13 mouse cellular contexts compared by ENCODE assay signal in genomic region chr19:6280554-6280953, GRCm38 (mm10). TPM values are rescaled to one million over a fixed set of nuclear protein-coding genes. Genes with fewer than 3 reads are reported as not detected.
A peak's percentile ranks its signal among the peaks of the same experiment; 100 is the strongest.
DNase-seq lines count a peak whose midpoint lies in the region; ATAC-seq and TF ChIP-seq lines count a peak whose summit lies in the region.
"Had no signal": no experiment of that assay in that cellular context is flagged by ENCODE, and none has a peak within 500 bp of the region (broad histone marks: within the 10 kb centered on the region; RNA-seq: fewer than 3 reads in every experiment).

No protein-coding gene starts in this region.

- H3K4me2 ChIP-seq in liver, embryonic 14.5 days (ENCODE audit: low read depth) = peak overlapping the region; percentile 97

- TF ChIP-seq CTCF in liver, embryonic 14.5 days (IDR thresholded peaks at IDR 0.05; ENCODE audit: low read depth) = no peak

- TF ChIP-seq EP300 in liver, embryonic 14.5 days (IDR thresholded peaks at IDR 0.05; ENCODE audit: low read depth) = no peak

- peak overlapping the region; percentile 6; the same call in 1 of the 2 replicates for H3K9ac ChIP-seq in liver, embryonic 14.5 days (replicated peaks)
- H3K9ac ChIP-seq: limb, embryonic 15.5 days had no signal

- peaks cover 60% of the 10 kb centered on the region for H3K36me3 ChIP-seq in heart, embryonic 10.5 days
- peaks cover 71% of the 10 kb centered on the region for H3K36me3 ChIP-seq in embryonic facial prominence, embryonic 10.5 days (replicated peaks)
- peaks cover 47% of the 10 kb centered on the region for H3K36me3 ChIP-seq in liver, embryonic 14.5 days (replicated peaks; ENCODE audit: control insufficient read depth, insufficient read depth, low read depth)

- H3K27ac ChIP-seq in heart, embryonic 10.5 days = peak overlapping the region; percentile 91; the same call in 1 of the 2 replicates
- no peak overlapping the region for H3K27ac ChIP-seq in embryonic facial prominence, embryonic 10.5 days (replicated peaks)
- peak overlapping the region; percentile 14 for H3K27ac ChIP-seq in liver, embryonic 14.5 days
- H3K27ac ChIP-seq: embryonic facial prominence, embryonic 13.5 days; limb, embryonic 15.5 days had no signal

- no peak for DNase-seq in heart, embryonic 10.5 days (ENCODE audit: low spot score)
- no peak for DNase-seq in heart, adult 9 months (ENCODE audit: low spot score in 2 of 2)
- DNase-seq in kidney, adult 9 months = peak; percentile 70
- DNase-seq in kidney, postnatal 4 days = no peak
- no peak for DNase-seq in embryonic facial prominence, embryonic 10.5 days (ENCODE audit: low spot score)
- DNase-seq in liver, embryonic 14.5 days (ENCODE audit: low read depth in 3 of 3, low spot score in 3 of 3) = no peak
- no peak for DNase-seq in urinary bladder, postnatal 4 days (ENCODE audit: low spot score in 2 of 2)
- DNase-seq in right cerebral cortex, postnatal 36 days (ENCODE audit: low spot score in 2 of 2) = no peak
- DNase-seq: cerebellum, postnatal 10 days; forebrain, postnatal 0 days; layer of hippocampus, postnatal 36 days had no signal

- ATAC-seq in liver, embryonic 14.5 days (ENCODE audit: insufficient read depth) = no peak
- ATAC-seq: forebrain, postnatal 0 days had no signal

- H3K27me3 ChIP-seq in heart, embryonic 10.5 days (ENCODE audit: insufficient read depth, poor library complexity, severe bottlenecking) = no peaks in the 10 kb centered on the region
- H3K27me3 ChIP-seq in embryonic facial prominence, embryonic 10.5 days (replicated peaks; ENCODE audit: low read depth, poor library complexity, severe bottlenecking) = no peaks in the 10 kb centered on the region
- no peaks in the 10 kb centered on the region for H3K27me3 ChIP-seq in liver, embryonic 14.5 days (ENCODE audit: control insufficient read depth, insufficient read depth, low read length)
- H3K27me3 ChIP-seq: embryonic facial prominence, embryonic 13.5 days; limb, embryonic 15.5 days had no signal

- H3K4me1 ChIP-seq in heart, embryonic 10.5 days = peaks cover 81% of the 10 kb centered on the region
- H3K4me1 ChIP-seq in embryonic facial prominence, embryonic 10.5 days = peaks cover 47% of the 10 kb centered on the region
- peaks cover 73 to 82% of the 10 kb centered on the region in 2 experiments for H3K4me1 ChIP-seq in liver, embryonic 14.5 days (replicated peaks; ENCODE audit: control insufficient read depth in 2 of 2, insufficient read depth in 2 of 2, low read length in 1 of 2)

- no peaks in the 10 kb centered on the region for H3K9me3 ChIP-seq in heart, embryonic 10.5 days
- H3K9me3 ChIP-seq in embryonic facial prominence, embryonic 10.5 days = no peaks in the 10 kb centered on the region
- no peaks in the 10 kb centered on the region for H3K9me3 ChIP-seq in liver, embryonic 14.5 days (ENCODE audit: control insufficient read depth, low read length)
- H3K9me3 ChIP-seq: embryonic facial prominence, embryonic 13.5 days; limb, embryonic 15.5 days had no signal

- 91% methylated on average over 7 of the region's 7 CpGs for WGBS in heart, embryonic 10.5 days
- 93% methylated on average over 7 of the region's 7 CpGs for WGBS in embryonic facial prominence, embryonic 10.5 days
- WGBS in liver, embryonic 14.5 days (ENCODE audit: insufficient replicate concordance) = 74% methylated on average over 7 of the region's 7 CpGs

- 0 out of 2 replicates have a peak overlapping the region, but pooled peaks have one; percentile 89 for H3K4me3 ChIP-seq in heart, embryonic 10.5 days
- peak overlapping the region; percentile 26; the same call in 1 of the 2 replicates for H3K4me3 ChIP-seq in embryonic facial prominence, embryonic 10.5 days
- no peak overlapping the region for H3K4me3 ChIP-seq in liver, embryonic 14.5 days (ENCODE audit: insufficient read depth in 1 of 2, low read depth in 2 of 2, low read length in 2 of 2)

RNA-seq across cellular contexts. Expression of gene Ehd1, which starts 4.0 kb away (rescaled TPM):
- 89.6 and 101 TPM in 2 replicates for polyA plus RNA-seq in heart, embryonic 10.5 days (2016; fragmentation: Nextera tagmentation; extraction: Ambion mirVana)
- 81.8 and 83.5 TPM in 2 replicates for polyA plus RNA-seq in embryonic facial prominence, embryonic 10.5 days (2016; fragmentation: Nextera tagmentation; extraction: Ambion mirVana)
- 65.3 and 81.6 TPM in 2 replicates for polyA plus RNA-seq in liver, embryonic 14.5 days (2012; rRNA removed)
- 38.0 and 49.6 TPM in 2 replicates for polyA plus RNA-seq in liver, embryonic 14.5 days (2014; fragmentation: Nextera tagmentation; extraction: Ambion mirVana)

RNA-seq across cellular contexts. Expression of gene Cdc42bpg, which starts 25.7 kb away (rescaled TPM):
- polyA plus RNA-seq in heart, embryonic 10.5 days (2016; fragmentation: Nextera tagmentation; extraction: Ambion mirVana) = 0.33 and 0.38 TPM in 2 replicates
- 0.12 and 0.39 TPM in 2 replicates for polyA plus RNA-seq in embryonic facial prominence, embryonic 10.5 days (2016; fragmentation: Nextera tagmentation; extraction: Ambion mirVana)
- polyA plus RNA-seq in liver, embryonic 14.5 days (2012; rRNA removed) = 2.0 and 2.1 TPM in 2 replicates
- polyA plus RNA-seq in liver, embryonic 14.5 days (2014; fragmentation: Nextera tagmentation; extraction: Ambion mirVana) = 0.32 and 0.33 TPM in 2 replicates

RNA-seq across cellular contexts. Expression of gene Atg2a, which starts 39.1 kb away (rescaled TPM):
- polyA plus RNA-seq in heart, embryonic 10.5 days (2016; fragmentation: Nextera tagmentation; extraction: Ambion mirVana) = 10.8 and 11.6 TPM in 2 replicates
- polyA plus RNA-seq in embryonic facial prominence, embryonic 10.5 days (2016; fragmentation: Nextera tagmentation; extraction: Ambion mirVana) = 12.5 and 13.6 TPM in 2 replicates
- 5.0 and 5.4 TPM in 2 replicates for polyA plus RNA-seq in liver, embryonic 14.5 days (2012; rRNA removed)
- 4.1 and 4.4 TPM in 2 replicates for polyA plus RNA-seq in liver, embryonic 14.5 days (2014; fragmentation: Nextera tagmentation; extraction: Ambion mirVana)

RNA-seq across cellular contexts. Expression of gene Ppp2r5b, which starts 44.9 kb away (rescaled TPM):
- 21.2 and 25.7 TPM in 2 replicates for polyA plus RNA-seq in heart, embryonic 10.5 days (2016; fragmentation: Nextera tagmentation; extraction: Ambion mirVana)
- polyA plus RNA-seq in embryonic facial prominence, embryonic 10.5 days (2016; fragmentation: Nextera tagmentation; extraction: Ambion mirVana) = 25.5 and 26.3 TPM in 2 replicates
- 3.2 TPM in 2 replicates for polyA plus RNA-seq in liver, embryonic 14.5 days (2012; rRNA removed)
- 2.4 and 2.5 TPM in 2 replicates for polyA plus RNA-seq in liver, embryonic 14.5 days (2014; fragmentation: Nextera tagmentation; extraction: Ambion mirVana)

RNA-seq across cellular contexts. Expression of gene Men1, which starts 54.2 kb away (rescaled TPM):
- polyA plus RNA-seq in heart, embryonic 10.5 days (2016; fragmentation: Nextera tagmentation; extraction: Ambion mirVana) = 67.2 and 80.8 TPM in 2 replicates
- 122 and 130 TPM in 2 replicates for polyA plus RNA-seq in embryonic facial prominence, embryonic 10.5 days (2016; fragmentation: Nextera tagmentation; extraction: Ambion mirVana)
- 19.9 and 20.4 TPM in 2 replicates for polyA plus RNA-seq in liver, embryonic 14.5 days (2012; rRNA removed)
- 12.5 and 13.5 TPM in 2 replicates for polyA plus RNA-seq in liver, embryonic 14.5 days (2014; fragmentation: Nextera tagmentation; extraction: Ambion mirVana)

Comparison
In these comparisons a context has a peak if more than half of its experiments do, and no peak if none do; other contexts are left out.
1. H3K4me3 ChIP-seq: peak in heart, embryonic 10.5 days (single experiment) and embryonic facial prominence, embryonic 10.5 days (single experiment); none in liver, embryonic 14.5 days (0 of 2).